Mouse (Mus musculus): Measurements from ENCODE around the gene Tusc2.

GRCm38 (mm10) chr9:107526198-107527026 lies 36.6 kb upstream of the Tusc2 start:
- no peak for TF ChIP-seq CTCF (IDR thresholded peaks at IDR 0.05; ENCODE audit: low read depth, low read length)
- no peak for TF ChIP-seq POLR2A (IDR thresholded peaks at IDR 0.05; ENCODE audit: extremely low read depth, insufficient read depth, low read length)
